Mouse (Mus musculus) embryonic facial prominence, embryonic 14.5 days (tissue): ENCODE results near the gene Chchd5. TPM values are rescaled to one million over a fixed set of nuclear protein-coding genes. Genes with fewer than 3 reads are reported as not detected.
A peak's percentile ranks its signal among the peaks of the same experiment; 100 is the strongest.

Source experiments
- ATAC-seq: fragments of 200-750 bp; cut with Nextera tagmentation; 2 replicates; pipeline ENCODE4 v1.8.0; 2017; ENCODE audit warnings: low read depth, moderate number of reproducible peaks, moderate TSS enrichment
- DNase-seq: peaks from one replicate; pipeline ENCODE4 v3.0.0-alpha.2; 2015; ENCODE audit warnings: low spot score
- H3K27ac ChIP-seq: fragments of 300-500 bp; sonication (generic); replicated peaks from 2 replicates; pipeline ENCODE4 v1.5.1; 2014; ENCODE audit warnings: low read depth, mild to moderate bottlenecking, low read length, moderate library complexity
- H3K27me3 ChIP-seq: fragments of 300-500 bp; sonication (generic); replicated peaks from 2 replicates; pipeline ENCODE4 v1.6.1; 2014; ENCODE audit warnings: low read length; ENCODE audit not compliant: control insufficient read depth, insufficient read depth
- H3K36me3 ChIP-seq: fragments of 300-500 bp; sonication (generic); 2 replicates; pipeline ENCODE4 v1.6.1; 2014; ENCODE audit warnings: low read length, mixed read lengths; ENCODE audit not compliant: control insufficient read depth, insufficient read depth
- H3K4me1 ChIP-seq: fragments of 300-500 bp; sonication (generic); 2 replicates; pipeline ENCODE4 v1.6.1; 2014; ENCODE audit warnings: antibody characterized with exemption, low read length; ENCODE audit not compliant: control insufficient read depth, insufficient read depth
- H3K4me2 ChIP-seq: fragments of 300-500 bp; sonication (generic); 2 replicates; pipeline ENCODE4 v1.6.1; 2014; ENCODE audit warnings: low read depth, mild to moderate bottlenecking, low read length, moderate library complexity, mixed read lengths
- H3K4me3 ChIP-seq: fragments of 300-500 bp; sonication (generic); 2 replicates; pipeline ENCODE4 v1.5.1; 2014; ENCODE audit warnings: low read depth, mild to moderate bottlenecking, low read length
- H3K9ac ChIP-seq: fragments of 300-500 bp; sonication (generic); 2 replicates; pipeline ENCODE4 v1.6.1; 2014; ENCODE audit warnings: low read depth, mild to moderate bottlenecking, low read length, moderate library complexity, mixed read lengths
- H3K9me3 ChIP-seq: fragments of 300-500 bp; sonication (generic); 2 replicates; pipeline ENCODE4 v1.6.1; 2016; ENCODE audit warnings: low read length; ENCODE audit not compliant: control insufficient read depth
- WGBS: fragments of 180-500 bp; shearing (Covaris S2); extraction: QIAGEN DNeasy Blood & Tissue Kit; methylation state at CpG from one replicate; pipeline ENCODE4 v1.1.7; 2014; 5-methylcytosine and 5-hydroxymethylcytosine counted together
- polyA plus RNA-seq: library from polyadenylated mRNA; unstranded; fragments of >200 nt; fragmentation: Nextera tagmentation; extraction: Ambion mirVana; gene quantifications from 2 replicates; pipeline ENCODE4 v1.2.1, GENCODE M21; 2014

Chchd5 gene
- polyA plus RNA-seq, 1 experiment from 2014 or later = 25.8 TPM

GRCm38 (mm10) chr2:129166466-129167463, 37.3 kb downstream of the Chchd5 start:
- H3K27ac ChIP-seq = no peak overlapping the region
- peak; percentile 57 for ATAC-seq

DNA sequence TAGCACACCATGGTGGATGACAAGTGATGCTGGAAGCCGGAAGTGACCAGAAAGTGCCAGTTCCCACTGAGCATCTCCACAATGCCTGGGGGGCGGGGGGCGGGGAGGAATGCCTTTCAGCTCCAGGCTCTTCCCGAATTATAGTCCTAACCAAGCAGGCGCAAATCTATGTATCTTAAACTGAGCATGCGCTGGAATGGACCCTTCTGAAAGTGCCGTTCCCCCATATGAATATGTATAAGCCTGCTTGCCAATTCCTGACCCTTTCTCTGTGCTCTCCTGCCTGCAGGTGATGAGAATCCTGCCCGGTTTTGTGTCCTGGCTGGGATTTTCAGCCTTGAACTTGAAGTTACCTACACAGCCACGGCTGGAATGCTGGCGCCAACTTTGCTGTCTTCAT, 43.9 kb downstream of the Chchd5 start:
- H3K4me2 ChIP-seq = no peak overlapping the region
- ATAC-seq (no peak), DNase-seq (no peak)

More at GRCm38 (mm10) chr2:129166466-129167463, 37.3 kb downstream of the Chchd5 start:
- Histone ChIP-seq H3K9ac (no peak overlapping the region), H3K36me3 (no peaks in the 10 kb centered on the region), H3K9me3 (peaks cover 9% of the 10 kb centered on the region; the same call in 1 of the 2 replicates), H3K4me2 (no peak overlapping the region), H3K4me1 (no peaks in the 10 kb centered on the region), H3K4me3 (no peak overlapping the region), H3K27me3 (no peaks in the 10 kb centered on the region)
- 64% methylated on average over 10 of the region's 10 CpGs for WGBS
- DNase-seq = peak; percentile 60

DNA sequence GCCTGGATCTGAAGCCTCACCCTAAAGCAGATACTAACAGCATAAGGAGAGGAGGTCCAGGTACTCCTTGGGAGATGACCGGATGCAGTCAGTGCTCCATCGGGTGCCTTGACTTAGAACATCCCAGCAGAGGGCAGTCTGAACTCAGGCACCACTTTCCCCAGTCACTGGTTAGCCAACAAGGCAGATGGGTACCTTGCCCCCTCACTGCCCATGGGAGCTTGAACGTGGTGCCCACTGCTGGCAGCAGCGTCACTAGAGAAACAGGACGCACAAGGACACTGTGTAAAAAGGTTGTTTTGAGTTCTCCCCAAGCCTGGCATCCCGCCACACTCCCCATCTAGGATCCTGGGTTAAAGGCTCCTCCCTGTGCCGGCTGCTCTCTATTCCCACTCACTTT, 45.0 kb downstream of the Chchd5 start:
- no peak overlapping the region for H3K4me3 ChIP-seq
- no peak overlapping the region for H3K4me2 ChIP-seq
- peak; percentile 45 for DNase-seq
- 50% methylated on average over 7 of the region's 7 CpGs for WGBS
- no peak overlapping the region for H3K27ac ChIP-seq
- no peak overlapping the region for H3K9ac ChIP-seq
- ATAC-seq = no peak
- H3K4me1 ChIP-seq = no peaks in the 10 kb centered on the region
- no peaks in the 10 kb centered on the region for H3K9me3 ChIP-seq
- no peaks in the 10 kb centered on the region for H3K27me3 ChIP-seq
- no peaks in the 10 kb centered on the region for H3K36me3 ChIP-seq

More for the DNA sequence above, 43.9 kb downstream of the Chchd5 start:
- Histone ChIP-seq H3K9me3 (peaks cover under 1% of the 10 kb centered on the region; the same call in 1 of the 2 replicates), H3K27ac (no peak overlapping the region), H3K27me3 (no peaks in the 10 kb centered on the region), H3K4me3 (no peak overlapping the region), H3K36me3 (no peaks in the 10 kb centered on the region), H3K9ac (no peak overlapping the region), H3K4me1 (no peaks in the 10 kb centered on the region)
- WGBS = 58% methylated on average over 9 of the region's 10 CpGs

- Histone ChIP-seq H3K27ac (no peak overlapping the region), H3K9ac (no peak overlapping the region), H3K4me3 (no peak overlapping the region), H3K27me3 (no peaks in the 10 kb centered on the region), H3K9me3 (no peaks in the 10 kb centered on the region), H3K36me3 (no peaks in the 10 kb centered on the region), H3K4me2 (no peak overlapping the region), H3K4me1 (no peaks in the 10 kb centered on the region)
- DNase-seq (no peak), ATAC-seq (no peak)
- 69% methylated on average over 2 of the region's 2 CpGs for WGBS
Measured at GRCm38 (mm10) chr2:129175636-129176035, 46.1 kb downstream of the Chchd5 start.

DNA sequence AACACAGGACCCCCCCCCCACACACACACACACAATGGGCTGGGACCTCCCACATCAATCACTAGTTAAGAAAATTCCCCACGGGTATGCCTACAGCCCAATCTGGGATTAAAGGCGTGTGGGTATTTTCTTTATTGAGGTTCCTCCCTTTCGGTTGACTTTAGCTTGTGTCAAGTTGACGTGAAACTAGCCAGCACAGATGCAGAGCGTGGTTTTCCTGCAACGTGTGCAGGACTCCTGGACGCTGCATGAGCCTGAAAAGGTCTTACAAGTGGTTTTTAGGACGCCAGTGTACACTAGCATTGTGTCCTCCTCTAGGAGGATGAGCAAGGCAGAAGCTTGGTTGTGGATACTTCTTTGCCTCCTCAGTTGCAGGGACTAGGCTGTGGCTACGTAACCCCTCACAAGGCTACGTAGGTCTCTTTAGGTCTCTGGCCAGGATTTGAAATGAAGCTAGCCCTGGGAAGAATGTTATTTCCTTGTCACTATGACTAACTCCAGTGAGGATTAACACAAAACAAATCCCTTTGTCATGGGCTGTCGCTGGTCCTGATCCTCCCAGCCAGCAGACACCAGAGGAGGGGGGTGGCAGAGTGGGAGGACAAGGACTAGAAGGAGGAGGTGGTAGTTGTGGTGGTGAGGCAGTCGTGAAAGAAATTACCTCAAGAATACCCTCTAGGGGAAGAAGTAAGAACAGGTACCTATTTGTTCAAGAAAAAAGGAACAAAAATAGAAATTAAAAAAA, 47.3 kb downstream of the Chchd5 start:
- no peak overlapping the region for H3K4me2 ChIP-seq
- no peaks in the 10 kb centered on the region for H3K36me3 ChIP-seq
- ATAC-seq (no peak), DNase-seq (no peak)
- no peak overlapping the region for H3K9ac ChIP-seq
- 69% methylated on average over 12 of the region's 12 CpGs for WGBS
- H3K4me1 ChIP-seq = no peaks in the 10 kb centered on the region
- H3K27ac ChIP-seq = no peak overlapping the region
- H3K27me3 ChIP-seq = no peaks in the 10 kb centered on the region
- no peak overlapping the region for H3K4me3 ChIP-seq
- H3K9me3 ChIP-seq = no peaks in the 10 kb centered on the region

GRCm38 (mm10) chr2:129177661-129178060, 48.2 kb downstream of the Chchd5 start:
- H3K4me3 ChIP-seq = no peak overlapping the region
- WGBS = 63% methylated on average over 3 of the region's 3 CpGs
- no peaks in the 10 kb centered on the region for H3K4me1 ChIP-seq
- H3K36me3 ChIP-seq = no peaks in the 10 kb centered on the region
- no peak overlapping the region for H3K27ac ChIP-seq
- H3K4me2 ChIP-seq = no peak overlapping the region
- DNase-seq = no peak
- no peak for ATAC-seq
- H3K9ac ChIP-seq = no peak overlapping the region
- no peaks in the 10 kb centered on the region for H3K27me3 ChIP-seq
- H3K9me3 ChIP-seq = no peaks in the 10 kb centered on the region

DNA sequence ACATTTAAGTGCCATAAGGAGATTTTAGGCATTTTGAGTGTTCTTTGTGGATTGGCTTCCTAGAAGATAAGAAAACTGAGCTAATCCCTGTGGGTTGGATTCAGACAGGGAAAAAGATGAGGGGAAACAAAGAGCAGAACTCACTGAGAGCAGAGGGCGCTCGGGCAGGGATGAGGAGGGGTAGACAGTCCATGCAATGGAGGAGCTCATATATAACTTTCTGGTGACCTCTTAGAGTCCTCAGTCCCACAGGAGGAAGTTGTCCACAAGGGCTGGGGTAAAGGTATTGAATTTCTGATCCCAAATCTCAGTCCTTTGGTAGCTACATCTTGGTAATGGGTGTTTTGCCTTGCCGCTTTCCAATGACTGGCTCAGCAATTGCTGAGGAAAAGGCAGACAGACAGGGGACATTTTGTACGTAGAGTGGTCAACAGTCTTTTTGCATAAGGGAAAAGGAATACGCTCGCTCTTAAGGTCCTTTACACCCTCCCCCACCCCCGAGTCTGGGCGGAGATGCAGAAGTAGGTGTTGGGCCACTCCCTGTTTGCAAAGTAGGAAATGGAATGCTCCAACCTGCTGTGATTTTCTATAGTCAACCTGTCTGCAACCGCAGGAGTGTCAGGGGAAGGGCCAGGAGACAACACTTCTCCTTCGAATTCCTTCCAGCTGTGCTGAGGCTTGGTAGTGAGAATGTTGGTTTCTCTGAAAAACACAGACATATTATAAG, 48.8 kb downstream of the Chchd5 start:
- Histone ChIP-seq H3K4me1 (peaks cover 2% of the 10 kb centered on the region), H3K4me2 (no peak overlapping the region), H3K9ac (no peak overlapping the region), H3K27me3 (no peaks in the 10 kb centered on the region), H3K36me3 (no peaks in the 10 kb centered on the region), H3K9me3 (no peaks in the 10 kb centered on the region), H3K27ac (no peak overlapping the region), H3K4me3 (no peak overlapping the region)
- 44% methylated on average over 10 of the region's 10 CpGs for WGBS
- DNase-seq = no peak
- ATAC-seq = no peak
